9 mouse cellular contexts compared by ENCODE assay signal in the genomic region with DNA sequence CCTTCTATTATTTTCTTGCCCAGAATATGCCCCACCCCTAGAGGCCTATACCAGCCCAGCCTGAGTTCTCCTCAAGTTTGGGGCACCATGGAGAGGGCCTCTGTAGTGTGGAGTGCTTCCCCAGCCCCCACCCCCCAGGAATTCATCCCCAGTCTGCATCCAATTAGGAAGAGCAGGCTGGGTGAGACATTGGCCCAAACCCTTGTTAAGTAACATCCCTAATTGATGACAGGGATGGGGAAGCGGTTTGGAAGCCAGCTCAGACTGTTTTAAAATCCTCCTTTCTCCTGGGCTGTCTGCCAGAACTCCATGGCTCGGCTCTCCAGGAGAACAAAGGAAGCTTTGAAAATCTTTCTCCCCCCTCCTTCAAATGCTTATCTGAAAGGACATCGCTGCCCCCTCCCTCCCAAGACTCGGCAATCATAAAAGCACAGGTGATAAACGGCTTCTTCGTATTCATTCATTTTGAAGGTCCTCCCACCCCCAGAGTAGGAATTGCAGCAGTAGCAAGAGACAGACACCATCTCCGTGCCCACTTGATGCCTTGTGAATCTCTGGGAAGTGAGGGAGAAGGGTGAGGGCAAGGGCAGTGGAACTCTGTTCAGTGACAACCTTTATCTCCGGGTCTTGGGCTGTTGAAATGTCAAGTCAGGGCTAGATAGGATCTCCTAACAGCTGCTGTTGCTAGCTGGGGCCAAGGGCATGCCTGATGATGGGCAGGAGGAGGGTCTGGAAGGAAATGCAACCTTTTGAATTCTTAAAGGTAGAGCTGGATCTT.
A peak's percentile ranks its signal among the peaks of the same experiment; 100 is the strongest.
DNase-seq lines count a peak whose midpoint lies in the region; ATAC-seq and TF ChIP-seq lines count a peak whose summit lies in the region.
"Had no signal": no experiment of that assay in that cellular context is flagged by ENCODE, and none has a peak within 500 bp of the region (broad histone marks: within the 10 kb centered on the region; RNA-seq: fewer than 3 reads in every experiment).

No protein-coding gene starts in this region.

- 0 out of 2 replicates have a peak overlapping the region, but pooled peaks have one; percentile 43 for H3K27ac ChIP-seq in hindbrain, embryonic 10.5 days
- H3K27ac ChIP-seq in hindbrain, embryonic 11.5 days (ENCODE audit: low read depth, low read length) = no peak overlapping the region
- peak overlapping the region; percentile 17 for H3K27ac ChIP-seq in forebrain, postnatal 0 days (ENCODE audit: low read depth, low read length)
- H3K27ac ChIP-seq: midbrain, embryonic 12.5 days had no signal

- no peak for DNase-seq in hindbrain, embryonic 10.5 days (ENCODE audit: low spot score)
- DNase-seq in hindbrain, embryonic 11.5 days (ENCODE audit: low spot score) = no peak
- peak; percentile 39 to 45 for DNase-seq in adrenal gland, postnatal 36 days
- DNase-seq in forebrain, postnatal 0 days = peak; percentile 86
- peak; percentile 51 for DNase-seq in left cerebral cortex, adult 11 months (ENCODE audit: low spot score)
- peak; percentile 86 to 88 for DNase-seq in right cerebral cortex, postnatal 10 days (ENCODE audit: low spot score in 2 of 2)
- DNase-seq in kidney, adult 11 months = no peak

- no peak for ATAC-seq in hindbrain, embryonic 11.5 days (ENCODE audit: low FRiP score)
- peak; percentile 84 for ATAC-seq in forebrain, postnatal 0 days
- no peak for ATAC-seq in erythroblast, adult 5-6 weeks (replicated peaks; ENCODE audit: low FRiP score, poor library complexity, severe bottlenecking)

- H3K4me3 ChIP-seq in hindbrain, embryonic 10.5 days = no peak overlapping the region
- H3K4me3 ChIP-seq in hindbrain, embryonic 11.5 days (ENCODE audit: low read depth, low read length) = no peak overlapping the region
- H3K4me3 ChIP-seq in forebrain, postnatal 0 days (ENCODE audit: low read depth, low read length) = no peak overlapping the region
- H3K4me3 ChIP-seq: midbrain, embryonic 12.5 days had no signal

- 55% methylated on average over 8 of the region's 8 CpGs for WGBS in hindbrain, embryonic 10.5 days
- WGBS in hindbrain, embryonic 11.5 days = 44% methylated on average over 8 of the region's 8 CpGs
- WGBS in forebrain, postnatal 0 days = 7% methylated on average over 8 of the region's 8 CpGs

- TF ChIP-seq CTCF in forebrain, postnatal 0 days (IDR thresholded peaks at IDR 0.05; ENCODE audit: low read depth) = no peak

- H3K4me1 ChIP-seq in hindbrain, embryonic 10.5 days (replicated peaks) = peaks cover 26% of the 10 kb centered on the region
- H3K4me1 ChIP-seq in hindbrain, embryonic 11.5 days (replicated peaks; ENCODE audit: control insufficient read depth, insufficient read depth, low read length) = no peaks in the 10 kb centered on the region; the same call in 1 of the 2 replicates
- peaks cover 14% of the 10 kb centered on the region; the same call in 1 of the 2 replicates for H3K4me1 ChIP-seq in forebrain, postnatal 0 days (ENCODE audit: insufficient read depth)

- H3K9ac ChIP-seq in hindbrain, embryonic 11.5 days (ENCODE audit: low read depth, low read length) = no peak overlapping the region
- H3K9ac ChIP-seq in forebrain, postnatal 0 days = peak overlapping the region; percentile 2; the same call in 1 of the 2 replicates
- H3K9ac ChIP-seq: midbrain, embryonic 12.5 days had no signal

- no peaks in the 10 kb centered on the region for H3K36me3 ChIP-seq in hindbrain, embryonic 10.5 days
- H3K36me3 ChIP-seq in hindbrain, embryonic 11.5 days (ENCODE audit: control insufficient read depth, insufficient read depth, low read length) = no peaks in the 10 kb centered on the region
- no peaks in the 10 kb centered on the region for H3K36me3 ChIP-seq in forebrain, postnatal 0 days (ENCODE audit: insufficient read depth)
- H3K36me3 ChIP-seq: midbrain, embryonic 12.5 days had no signal

- peaks cover 3% of the 10 kb centered on the region; the same call in 1 of the 2 replicates for H3K9me3 ChIP-seq in hindbrain, embryonic 10.5 days
- H3K9me3 ChIP-seq in hindbrain, embryonic 11.5 days (ENCODE audit: control insufficient read depth, low read length) = no peaks in the 10 kb centered on the region
- H3K9me3 ChIP-seq in forebrain, postnatal 0 days (ENCODE audit: low read length) = no peaks in the 10 kb centered on the region
- H3K9me3 ChIP-seq: midbrain, embryonic 12.5 days had no signal

- H3K4me2 ChIP-seq in hindbrain, embryonic 11.5 days (replicated peaks; ENCODE audit: low read depth, low read length) = no peak overlapping the region
- no peak overlapping the region for H3K4me2 ChIP-seq in forebrain, postnatal 0 days (ENCODE audit: low read depth)
- H3K4me2 ChIP-seq: midbrain, embryonic 12.5 days had no signal

- H3K27me3 ChIP-seq in hindbrain, embryonic 10.5 days (ENCODE audit: insufficient read depth, poor library complexity, severe bottlenecking) = no peaks in the 10 kb centered on the region
- no peaks in the 10 kb centered on the region for H3K27me3 ChIP-seq in hindbrain, embryonic 11.5 days (ENCODE audit: control insufficient read depth, insufficient read depth, low read length)
- no peaks in the 10 kb centered on the region for H3K27me3 ChIP-seq in forebrain, postnatal 0 days (ENCODE audit: insufficient read depth, low read length)
- H3K27me3 ChIP-seq: midbrain, embryonic 12.5 days had no signal

Comparison
In these comparisons a context has a peak if more than half of its experiments do, and no peak if none do; other contexts are left out.
1. DNase-seq: peak in adrenal gland, postnatal 36 days (2 of 2), forebrain, postnatal 0 days (single experiment), left cerebral cortex, adult 11 months (single experiment) and right cerebral cortex, postnatal 10 days (2 of 2); none in hindbrain, embryonic 10.5 days (single experiment), hindbrain, embryonic 11.5 days (single experiment) and kidney, adult 11 months (single experiment).